Mouse (Mus musculus) urinary bladder, adult 2 months (tissue): Measurements from ENCODE around the gene Gm10277. TPM values are rescaled to one million over a fixed set of nuclear protein-coding genes. Genes with fewer than 3 reads are reported as not detected.
A peak's percentile ranks its signal among the peaks of the same experiment; 100 is the strongest.

ENCODE experiments used
- DNase-seq: peaks from one replicate; pipeline ENCODE4 v3.0.0; 2022; ENCODE audit warnings: low spot score
- polyA plus RNA-seq: library from polyadenylated mRNA; depleted of rRNA; stranded (reverse); fragments of >200 nt; gene quantifications from 2 replicates; pipeline ENCODE4 v1.2.3, GENCODE M21; 2012

The Gm10277 gene
- polyA plus RNA-seq, 1 experiment: not detected

DNA sequence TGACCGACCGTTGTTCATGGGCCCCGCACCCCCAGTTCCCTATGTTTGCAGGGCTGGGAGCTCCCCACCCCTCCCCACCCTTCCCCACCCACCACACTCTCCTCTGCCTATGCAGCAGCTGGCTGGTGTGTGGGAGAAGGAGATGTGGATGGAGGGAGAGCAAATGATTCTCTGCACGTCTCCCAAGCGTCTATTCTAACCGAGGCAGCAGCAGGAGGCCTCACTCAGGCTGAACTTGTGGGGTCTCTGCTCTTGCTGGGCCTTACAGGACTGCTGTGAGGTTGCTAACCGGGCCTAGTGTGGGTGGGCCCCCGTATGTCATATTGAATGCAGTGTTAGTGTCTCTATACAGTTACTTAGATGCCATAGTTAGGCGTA lies 12.9 kb upstream of the Gm10277 start:
- no peak for DNase-seq

DNA sequence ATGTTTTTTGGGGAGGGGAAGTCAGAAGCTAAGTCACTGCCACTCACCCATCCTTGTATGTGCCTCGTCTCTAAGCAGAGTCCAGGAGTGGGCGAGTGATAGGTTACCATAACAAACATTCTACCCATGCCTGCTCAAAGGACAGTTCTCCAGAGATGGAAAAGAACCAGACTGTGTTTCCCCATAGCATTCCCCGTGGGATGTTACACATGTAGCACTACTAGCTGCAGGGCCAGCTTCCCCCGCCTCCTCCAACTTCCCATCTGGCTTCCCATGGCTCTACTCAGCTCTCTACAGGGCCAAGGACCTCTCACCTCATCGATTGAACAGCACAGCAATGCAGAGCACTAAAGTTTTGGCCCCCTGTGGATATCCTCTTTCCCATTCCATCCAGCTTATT lies 7.7 kb upstream of the Gm10277 start:
- no peak for DNase-seq

DNA sequence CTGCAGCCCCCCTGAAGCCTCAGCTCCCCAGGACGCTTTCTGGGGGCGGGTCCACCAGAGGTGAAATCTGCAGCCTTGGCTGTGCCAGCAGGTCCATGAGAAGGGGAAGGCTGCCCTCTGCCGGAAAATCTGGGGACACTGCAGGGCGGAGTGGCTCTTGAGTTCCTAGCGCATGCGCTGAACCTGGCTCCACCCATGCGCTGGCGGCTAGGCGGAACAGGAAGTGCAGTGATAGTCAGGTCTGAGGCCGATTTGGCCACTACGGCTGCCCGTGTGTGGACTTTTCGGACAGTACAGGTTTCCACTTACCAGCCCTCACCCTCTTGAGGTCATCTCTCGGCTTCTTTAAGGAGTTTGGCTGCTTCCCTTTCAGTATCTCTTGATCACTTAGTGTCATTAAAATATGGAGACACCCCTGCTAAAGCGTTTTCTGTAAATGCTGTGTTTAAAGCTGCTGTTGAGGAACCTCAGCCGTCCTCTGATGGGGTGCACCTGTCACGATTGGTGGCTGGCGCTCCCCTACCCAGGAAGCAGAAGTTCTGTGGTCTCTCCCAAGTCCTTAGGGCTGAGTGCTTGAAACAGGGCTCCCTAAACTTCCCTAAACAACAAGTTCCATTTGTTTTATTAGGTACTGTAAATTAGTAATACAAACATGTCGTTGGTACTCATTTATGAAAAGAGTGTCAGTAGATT lies 5.8 kb upstream of the Gm10277 start:
- peak; percentile 89 for DNase-seq

DNA sequence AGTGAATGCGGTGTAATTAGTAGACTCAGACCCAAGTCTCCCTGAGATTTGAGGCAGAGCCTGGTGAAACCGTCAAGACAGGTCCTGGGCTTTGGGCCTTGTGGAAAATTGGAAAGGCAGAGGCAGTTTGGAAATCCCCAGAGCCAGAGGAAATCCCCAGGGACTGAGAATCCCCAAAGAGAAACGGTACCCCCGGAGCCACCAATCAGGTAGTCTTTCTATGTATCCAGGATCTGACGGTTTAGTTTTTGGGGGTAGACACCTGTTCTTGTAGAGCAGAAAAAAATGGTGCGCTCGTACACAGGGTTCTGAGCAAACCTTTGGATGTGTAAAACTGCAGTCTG lies 5.0 kb upstream of the Gm10277 start:
- DNase-seq: no peak

DNA sequence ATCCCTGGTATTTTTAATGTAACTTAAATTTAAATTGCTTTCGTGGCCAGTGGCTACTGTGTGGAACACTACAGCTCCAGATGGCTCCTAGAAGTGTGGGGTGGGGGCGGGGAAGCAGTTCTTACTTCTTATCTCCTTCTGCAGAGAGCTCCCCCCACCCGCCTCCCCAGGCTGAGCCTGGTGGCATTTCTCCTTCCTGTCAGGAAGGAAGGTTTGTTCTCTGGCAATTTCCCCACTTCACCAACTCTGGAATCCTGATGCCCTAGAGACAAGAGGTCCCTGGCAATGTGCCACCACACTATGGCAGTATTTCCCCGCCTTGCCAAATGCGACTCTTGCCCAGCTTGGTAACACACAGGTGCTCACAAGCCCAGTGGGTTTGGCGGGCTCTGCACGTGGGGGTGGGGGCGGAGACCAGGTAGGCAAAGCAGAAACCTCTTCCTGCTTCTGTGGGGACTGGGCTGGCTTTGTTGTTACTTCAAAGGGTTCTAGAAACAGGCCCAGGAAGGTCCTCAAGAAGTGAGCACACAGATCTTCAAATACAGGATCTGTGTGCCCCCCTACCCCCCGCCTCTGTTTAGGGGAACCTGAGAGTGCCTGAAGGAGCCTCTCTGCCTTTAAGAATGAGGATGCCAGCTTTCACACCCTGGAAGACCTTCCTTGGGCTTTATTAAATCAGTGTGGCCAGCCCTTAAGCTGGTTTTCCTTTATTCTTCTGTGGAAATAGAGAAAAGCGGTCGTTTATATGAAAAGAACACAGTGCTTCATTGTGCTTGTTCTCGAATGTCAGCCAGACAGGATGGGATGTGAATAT lies 4.4 kb upstream of the Gm10277 start:
- DNase-seq: no peak

DNA sequence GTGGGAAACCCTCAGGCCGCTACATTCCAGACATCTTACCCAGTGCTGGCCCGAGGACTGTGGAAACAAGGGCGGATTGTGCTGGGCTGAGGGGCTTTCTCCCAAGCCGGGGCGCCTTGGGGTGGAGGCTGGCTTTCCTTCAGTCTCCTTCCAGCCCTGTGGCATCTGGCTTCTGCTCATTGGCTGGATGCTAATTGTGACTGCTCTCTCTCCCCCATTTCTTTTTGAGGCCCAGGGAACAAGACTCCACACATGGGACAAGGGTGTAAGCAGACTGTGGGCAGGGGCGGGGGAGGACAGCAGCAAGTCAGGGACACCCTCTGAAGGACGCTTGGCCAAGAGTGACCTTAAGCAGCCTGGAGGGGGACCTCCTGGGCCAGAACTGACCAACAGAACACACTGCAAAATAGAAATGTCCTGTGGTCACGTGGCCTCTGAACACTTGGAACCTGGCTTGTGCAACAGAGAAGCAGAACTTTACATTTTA lies 3.7 kb upstream of the Gm10277 start:
- no peak for DNase-seq

DNA sequence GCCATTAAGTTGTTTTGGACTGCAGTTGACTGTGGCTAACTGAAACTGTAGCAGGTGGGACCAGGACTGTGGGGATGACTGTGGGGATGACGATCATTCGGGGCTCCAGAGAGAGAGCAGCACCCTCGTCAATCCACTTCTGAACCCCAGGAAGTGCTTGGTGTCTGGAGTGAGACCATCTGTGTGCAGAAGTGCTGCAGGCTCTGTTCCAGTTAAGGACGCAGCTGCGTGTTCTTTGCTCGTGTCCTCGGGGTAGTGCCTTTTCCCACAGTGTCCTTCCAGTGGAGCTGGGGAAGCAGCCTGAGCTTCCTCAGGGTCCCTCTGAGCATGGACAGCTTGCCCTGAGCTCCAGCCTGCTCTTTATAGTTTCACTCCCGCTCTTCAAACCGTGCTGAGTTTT lies 2.7 kb upstream of the Gm10277 start:
- no peak for DNase-seq

DNA sequence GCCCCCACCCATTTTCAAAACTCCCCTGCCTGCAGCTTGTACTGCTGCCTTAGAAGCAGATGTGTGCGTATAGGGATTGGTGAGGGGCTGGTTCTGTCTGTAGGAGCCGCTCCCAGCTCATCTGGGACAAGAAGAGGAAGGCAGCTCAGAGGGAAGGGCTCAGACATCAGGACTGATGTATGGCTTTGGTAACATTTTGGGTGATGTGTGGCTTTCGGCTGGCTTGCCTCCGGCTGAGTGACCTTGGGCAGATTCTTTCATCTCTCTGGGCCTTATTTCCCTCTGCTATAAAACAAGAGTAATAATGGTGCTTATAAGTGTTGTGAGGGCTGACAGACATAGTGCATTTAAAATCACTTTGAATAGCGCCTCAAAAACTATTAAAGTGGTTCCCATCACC lies 2.0 kb upstream of the Gm10277 start:
- DNase-seq: no peak

DNA sequence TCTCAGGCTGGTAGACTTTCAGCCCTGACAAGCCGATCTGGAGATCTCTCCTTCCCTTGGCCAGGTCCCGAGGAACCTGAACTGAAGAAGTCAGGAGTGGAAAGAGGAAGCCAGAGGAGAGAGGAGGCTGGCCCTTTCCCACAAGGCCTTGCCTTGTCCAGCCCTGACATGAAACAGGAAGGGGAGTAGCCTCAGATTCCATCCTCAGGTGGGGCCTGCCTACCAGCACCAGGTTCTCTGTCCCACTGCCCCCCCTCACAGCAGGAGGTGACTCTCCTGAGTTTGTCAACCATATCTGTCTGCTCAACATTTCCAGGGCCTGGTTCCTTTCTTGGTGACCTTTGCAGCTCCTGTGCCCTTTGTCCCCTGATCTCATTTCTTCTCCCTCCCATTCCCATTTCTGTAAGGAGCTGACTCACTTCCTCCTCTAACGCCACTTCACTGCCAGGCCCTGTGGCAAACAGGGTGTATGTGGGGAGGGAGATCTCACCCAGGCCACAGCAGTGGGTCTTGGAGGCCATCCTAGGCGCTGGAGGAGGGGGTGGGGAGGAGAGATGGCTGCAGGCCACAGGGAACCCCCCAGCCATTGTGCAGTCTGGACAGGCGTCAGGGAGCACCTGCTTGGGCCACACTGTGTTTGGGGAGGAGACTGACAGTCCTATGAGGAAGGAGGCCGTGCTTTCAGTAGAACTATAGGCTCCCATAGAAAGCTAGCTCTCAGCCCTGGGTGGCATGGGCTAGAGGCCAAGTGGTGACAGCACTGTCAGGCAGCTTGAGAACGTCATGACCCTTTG lies 1.6 kb downstream of the Gm10277 start:
- no peak for DNase-seq

DNA sequence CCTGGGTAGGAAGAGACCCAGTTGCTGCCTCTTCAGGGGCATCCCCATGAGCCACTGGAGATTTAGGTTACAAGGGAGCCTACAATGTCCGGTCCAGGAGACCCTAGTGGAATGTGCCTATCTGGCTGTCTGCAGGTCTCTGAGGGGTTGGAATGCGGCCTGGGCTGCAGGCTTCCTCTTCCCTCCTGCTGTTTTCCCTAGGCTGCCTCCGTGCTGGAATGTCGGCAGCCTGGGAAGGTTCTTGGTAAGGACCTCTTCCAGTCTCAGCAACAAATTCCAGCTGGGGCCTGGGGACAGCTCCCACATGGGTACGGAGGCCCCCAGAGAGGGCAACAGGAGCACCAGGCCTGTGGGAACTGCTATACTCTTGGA lies 2.2 kb downstream of the Gm10277 start:
- no peak for DNase-seq

DNA sequence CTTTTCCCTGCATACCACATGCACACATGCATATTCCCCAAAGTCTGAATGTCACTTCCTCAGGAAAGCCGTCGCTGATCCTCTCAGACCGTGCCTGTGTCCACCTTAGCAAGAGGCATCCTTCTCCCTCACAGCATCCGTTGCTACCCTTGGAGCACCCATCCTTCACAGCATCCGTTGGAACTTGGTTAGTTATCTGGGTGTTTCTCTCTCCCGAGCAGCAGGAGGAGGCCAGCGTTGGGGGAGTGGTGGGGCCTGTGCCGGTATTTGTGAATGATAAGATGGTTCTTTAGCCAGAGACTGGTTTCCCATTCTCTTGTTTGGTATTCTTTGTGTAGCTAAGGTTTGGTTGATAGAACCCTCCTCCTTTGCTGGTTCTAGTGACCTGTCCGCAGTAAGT lies 2.7 kb downstream of the Gm10277 start:
- no peak for DNase-seq

DNA sequence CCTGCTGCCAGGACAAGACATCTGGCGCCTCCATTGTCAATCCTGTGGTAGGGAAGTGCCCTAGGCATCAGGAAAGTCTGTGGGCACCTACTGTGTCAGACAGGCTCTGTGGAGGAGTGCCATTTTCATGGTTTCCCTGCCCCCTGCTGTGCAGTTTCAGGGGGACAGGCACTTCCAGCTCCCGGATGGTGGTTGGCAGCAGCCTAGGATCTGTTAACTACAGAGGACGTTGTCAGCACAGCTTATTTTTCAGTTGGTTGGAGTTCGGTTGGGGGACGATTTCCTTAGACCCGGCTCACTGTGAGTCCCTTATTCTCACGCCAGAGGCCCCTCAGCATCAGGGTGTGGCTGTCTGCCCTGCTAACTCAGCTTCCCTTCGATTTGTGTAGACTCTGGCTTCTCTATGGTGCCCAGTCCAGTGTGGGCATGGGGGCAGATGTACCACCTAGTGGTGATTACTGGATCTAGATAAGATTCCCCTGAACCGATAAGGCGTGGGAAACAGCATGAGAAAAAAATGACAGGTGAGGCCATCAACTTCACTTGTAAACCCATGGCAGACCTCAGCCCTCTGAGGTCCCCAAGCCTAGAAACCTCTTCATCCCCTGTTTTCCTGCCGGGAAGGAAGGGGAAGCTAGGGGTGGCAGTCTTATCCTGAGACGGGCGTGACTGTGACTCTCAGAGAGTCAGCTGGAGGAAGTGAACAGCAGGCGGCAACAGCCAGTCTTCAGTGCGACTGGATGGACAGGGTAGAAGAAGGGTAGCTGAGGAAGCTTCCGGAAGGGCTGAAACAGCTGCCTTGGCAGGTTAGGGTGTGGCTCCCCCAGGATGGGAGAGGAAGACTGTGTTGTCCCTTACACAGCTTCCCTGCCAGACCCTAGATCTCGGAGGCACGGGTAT lies 3.5 kb downstream of the Gm10277 start:
- no peak for DNase-seq

DNA sequence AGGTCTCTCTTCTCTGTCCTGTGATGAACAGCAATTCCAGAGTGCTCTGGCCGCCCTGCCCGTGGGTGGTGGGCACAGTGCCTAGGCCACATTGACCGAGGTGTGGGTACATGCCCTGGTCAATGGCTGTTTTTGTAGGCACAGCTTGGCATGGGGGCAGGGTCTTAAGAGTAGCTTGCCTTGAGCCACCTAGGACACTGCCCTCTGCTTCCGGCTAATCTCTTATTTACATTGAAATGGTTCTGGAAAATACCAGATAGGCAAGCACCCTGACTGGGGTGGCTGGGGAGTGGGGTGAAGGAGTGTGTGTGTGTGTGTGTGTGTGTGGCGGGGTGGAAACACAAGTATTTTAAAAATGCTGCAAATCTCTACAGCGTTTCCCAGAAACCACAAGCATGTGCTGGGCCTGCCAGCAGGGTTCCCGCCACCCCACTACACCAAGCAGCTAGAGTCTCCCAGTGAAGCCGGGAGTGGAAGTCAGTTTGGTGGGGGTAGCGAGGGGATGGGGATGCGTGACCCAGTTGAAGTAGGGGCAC lies 4.3 kb downstream of the Gm10277 start:
- DNase-seq: no peak

DNA sequence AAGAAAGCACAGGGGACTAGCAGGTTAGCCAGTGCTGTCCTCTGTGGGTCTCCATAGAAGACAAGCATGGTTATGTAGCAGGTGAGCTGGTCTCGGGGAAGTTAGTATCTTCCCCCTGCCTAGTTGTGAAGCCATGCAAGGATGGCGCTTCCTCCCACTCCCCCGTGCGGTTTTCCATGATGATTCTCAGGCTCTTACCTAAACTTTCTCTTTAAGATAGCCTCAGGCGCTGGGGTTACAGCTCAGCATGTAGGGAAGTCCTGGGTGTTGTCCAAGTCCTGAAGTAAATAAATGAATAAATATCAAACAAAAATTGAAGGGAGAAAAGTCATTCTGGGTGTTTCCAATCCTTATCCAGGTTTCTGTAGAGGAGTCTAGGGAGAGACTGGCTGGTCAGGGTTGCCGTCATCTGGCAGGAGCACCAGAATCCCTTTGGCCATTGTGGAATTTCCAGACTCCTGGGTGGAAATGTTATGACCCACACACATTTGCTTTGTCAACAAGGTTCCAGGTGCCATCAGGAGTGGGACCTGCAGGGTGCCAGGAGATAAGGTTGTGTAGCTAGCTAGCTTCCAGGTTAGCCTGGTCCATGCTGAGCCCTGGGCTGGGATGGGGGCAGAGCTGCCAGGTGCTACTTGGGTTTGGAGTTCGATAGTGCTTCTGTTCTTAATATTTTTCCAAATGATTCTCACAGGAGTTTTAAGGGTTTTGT lies 5.3 kb downstream of the Gm10277 start:
- DNase-seq: no peak

DNA sequence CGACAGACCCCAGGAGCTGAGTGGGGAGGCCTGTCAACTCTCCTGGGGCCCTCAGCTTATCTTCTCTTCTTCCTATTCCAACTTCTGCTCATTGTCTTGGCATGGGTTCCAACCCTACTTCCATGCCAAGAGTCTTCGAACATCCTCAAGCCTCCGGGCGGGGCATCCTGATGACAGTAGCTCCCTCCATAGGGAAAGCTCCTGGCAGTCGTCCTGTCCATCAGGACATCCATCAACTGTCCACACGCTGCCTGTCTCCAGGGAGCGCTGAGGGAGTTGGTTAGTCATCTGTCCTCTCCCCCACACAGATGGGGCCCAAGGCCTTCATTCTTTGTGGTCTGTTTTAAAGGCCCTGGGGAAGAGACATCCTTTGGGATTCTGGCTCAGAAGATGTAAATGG lies 6.5 kb downstream of the Gm10277 start:
- no peak for DNase-seq

DNA sequence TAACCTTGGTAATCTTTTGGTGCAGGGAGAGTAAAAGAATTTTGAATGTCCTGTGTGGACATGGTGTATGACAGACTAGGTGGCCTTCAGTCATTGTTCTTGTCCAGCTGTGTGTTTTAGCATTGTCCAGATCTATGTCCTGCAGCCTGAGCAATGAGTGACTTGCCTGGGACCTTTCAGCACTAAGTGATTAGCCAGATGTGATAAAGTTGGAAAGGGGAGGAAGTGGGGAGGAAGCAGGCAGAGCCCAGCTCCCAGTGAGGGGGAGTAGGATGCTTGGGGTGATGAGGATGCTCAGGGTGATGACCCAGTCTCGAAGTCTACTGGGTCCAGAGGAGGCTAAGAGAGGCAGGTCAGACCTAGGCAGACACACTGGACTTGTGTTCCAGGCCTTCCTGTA lies 8.3 kb downstream of the Gm10277 start:
- no peak for DNase-seq

DNA sequence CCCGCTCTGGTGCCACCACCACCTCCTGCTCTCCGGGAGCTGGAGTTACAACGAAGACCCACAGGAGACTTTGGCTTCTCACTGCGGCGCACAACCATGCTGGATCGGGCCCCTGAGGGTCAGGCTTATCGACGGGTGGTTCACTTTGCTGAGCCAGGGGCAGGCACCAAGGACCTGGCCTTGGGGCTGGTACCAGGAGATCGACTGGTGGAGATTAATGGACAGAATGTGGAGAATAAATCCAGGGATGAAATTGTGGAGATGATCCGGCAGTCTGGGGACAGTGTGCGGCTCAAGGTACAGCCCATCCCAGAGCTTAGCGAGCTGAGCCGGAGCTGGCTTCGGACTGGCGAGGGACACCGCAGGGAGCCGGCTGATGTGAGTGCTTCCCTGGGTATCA lies 9.6 kb downstream of the Gm10277 start:
- no peak for DNase-seq

DNA sequence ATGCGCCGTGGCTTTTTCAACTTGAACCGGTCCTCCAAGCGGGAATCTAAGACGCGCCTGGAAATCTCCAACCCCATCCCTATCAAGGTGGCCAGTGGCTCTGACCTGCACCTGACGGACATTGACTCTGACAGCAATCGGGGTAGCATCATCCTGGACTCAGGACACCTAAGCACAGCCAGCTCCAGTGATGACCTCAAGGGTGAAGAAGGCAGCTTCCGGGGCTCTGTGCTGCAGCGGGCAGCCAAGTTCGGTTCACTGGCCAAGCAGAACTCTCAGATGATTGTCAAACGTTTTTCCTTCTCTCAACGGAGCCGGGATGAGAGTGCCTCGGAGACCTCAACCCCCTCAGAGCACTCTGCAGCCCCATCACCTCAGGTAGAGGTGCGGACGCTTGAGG lies 10.1 kb downstream of the Gm10277 start:
- DNase-seq: no peak

DNA sequence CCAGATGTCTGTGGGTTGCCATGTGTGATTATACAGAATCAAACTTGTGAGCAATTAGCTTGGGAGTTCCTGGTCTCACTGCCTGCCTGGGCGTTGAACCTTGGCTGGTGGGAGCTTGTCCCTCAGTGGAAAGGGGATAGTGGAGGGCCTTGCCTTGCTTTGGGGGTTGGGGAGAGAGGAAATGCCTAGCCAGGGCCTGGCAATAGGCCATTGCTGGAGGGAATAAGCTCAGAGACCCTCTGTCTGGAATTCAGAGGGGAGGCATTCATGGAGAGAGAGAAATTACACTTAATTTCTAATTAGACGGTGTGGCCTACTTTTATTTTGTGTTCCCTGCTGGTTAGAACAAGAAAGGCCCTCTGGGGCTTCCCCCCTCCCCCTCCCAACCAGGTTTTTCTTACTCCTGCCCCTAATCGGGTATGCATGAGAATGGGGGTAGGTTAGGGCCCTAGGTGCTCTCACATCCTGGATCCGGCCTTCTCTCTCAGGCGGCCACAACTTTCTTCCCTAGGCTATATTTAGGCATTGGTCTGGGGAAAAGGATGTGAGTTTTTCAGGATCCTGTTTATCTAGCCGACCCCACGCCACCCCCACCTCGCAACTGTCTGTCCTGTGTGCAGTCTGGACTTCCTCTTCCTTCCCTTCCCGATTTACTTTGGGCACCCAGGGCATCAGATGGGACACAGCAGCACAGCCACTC lies 11.7 kb downstream of the Gm10277 start:
- no peak for DNase-seq
